Mouse (Mus musculus): ENCODE results near the gene Rerg.
"Not testable (repeated sequence)": the region's sequence is repeated elsewhere in the genome, so short reads cannot be mapped to it uniquely, and the experiment has no call there.

Gene Rerg

DNA sequence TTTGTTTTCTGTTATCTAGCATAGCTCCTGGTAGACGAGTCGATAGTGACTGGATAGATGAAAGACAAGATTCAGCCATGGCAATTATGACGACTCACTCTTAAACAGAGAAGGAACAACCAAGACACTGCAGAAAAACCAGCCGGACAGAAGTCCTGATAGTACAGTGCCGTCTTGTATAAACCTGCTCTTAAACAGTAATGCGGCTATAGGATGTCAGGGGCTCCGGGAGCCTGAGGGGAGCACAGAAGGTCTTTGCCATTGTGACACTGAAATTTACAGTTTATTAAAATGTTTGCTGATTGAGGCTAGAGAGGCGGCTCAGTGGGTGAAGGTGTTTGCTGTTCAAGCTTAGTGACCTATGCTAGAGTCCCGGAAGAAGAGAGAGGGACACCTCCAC, 98.8 kb downstream of the Rerg start:
- DNase-seq, result no peak

DNA sequence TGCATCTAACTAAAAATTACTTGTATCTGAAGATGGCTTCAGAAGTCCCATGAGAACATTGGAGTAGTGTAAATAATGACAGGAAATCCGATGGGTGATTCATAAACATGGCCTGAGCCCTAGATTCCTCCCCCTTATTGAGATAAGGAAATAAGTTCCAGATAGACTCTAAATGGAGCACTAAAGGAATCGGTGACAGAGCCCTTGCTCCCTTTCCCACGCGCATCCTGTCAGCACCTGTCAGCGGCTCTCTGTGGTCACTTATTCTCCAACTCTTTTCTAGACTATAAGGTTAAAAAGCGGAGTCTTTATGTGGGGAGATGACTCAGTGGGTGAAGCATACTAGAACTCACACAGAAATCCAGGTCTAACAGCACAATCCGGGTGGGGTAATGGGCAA, 104.8 kb downstream of the Rerg start:
- DNase-seq, result no peak

DNA sequence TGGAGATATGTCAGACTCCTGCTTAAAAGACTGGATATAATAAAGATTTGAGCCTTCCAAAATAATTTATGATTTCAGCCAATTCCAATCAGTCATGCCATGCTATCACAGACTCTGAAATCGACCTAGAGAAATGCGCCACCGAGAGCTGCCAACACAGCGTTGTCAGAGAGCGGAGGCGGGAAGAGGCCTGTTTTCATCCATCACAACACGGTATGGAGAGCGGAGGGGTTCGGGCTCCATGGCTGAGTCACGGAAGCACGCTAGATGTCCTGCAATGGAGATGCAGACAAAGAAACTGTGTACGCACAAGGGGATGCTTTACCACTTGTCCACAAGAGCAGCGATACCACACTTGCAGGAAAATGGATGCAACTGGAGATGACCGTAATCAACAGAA, 105.5 kb downstream of the Rerg start:
- peak; percentile 32 to 39 for DNase-seq

DNA sequence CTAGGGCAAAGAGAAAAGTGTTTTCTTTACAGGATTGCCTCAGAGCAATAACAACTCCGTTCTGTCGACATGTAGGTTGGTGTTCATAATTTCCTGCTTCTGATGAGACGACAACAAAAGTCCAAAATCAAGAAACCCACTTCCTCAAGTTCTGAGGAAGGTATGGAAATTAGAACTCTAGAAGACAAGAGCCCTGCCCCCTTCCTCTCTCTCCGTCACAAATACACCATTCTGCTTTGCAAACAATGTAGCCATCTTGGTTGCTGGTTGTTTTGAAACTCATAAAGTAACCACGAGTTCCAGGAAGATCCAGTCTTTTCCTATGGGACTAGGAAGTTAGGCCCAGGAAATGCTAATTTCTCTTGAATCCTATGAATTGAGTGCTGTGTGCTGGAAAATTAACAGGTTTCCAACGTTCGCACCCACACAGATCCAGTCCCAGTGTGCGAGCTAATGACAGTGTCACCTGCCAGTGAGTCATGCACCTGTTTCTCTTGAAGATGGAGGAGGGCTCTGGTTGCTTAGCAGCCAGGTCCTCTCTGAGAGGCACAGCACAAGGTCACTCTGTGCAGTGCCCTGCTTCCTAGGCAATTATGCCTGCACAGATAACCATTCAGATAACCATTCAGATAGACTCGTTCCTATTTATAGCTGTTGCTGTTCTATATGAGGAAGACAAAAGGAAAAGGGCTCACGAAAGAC, 106.9 kb downstream of the Rerg start:
- peak; percentile 36 to 54 for DNase-seq

DNA sequence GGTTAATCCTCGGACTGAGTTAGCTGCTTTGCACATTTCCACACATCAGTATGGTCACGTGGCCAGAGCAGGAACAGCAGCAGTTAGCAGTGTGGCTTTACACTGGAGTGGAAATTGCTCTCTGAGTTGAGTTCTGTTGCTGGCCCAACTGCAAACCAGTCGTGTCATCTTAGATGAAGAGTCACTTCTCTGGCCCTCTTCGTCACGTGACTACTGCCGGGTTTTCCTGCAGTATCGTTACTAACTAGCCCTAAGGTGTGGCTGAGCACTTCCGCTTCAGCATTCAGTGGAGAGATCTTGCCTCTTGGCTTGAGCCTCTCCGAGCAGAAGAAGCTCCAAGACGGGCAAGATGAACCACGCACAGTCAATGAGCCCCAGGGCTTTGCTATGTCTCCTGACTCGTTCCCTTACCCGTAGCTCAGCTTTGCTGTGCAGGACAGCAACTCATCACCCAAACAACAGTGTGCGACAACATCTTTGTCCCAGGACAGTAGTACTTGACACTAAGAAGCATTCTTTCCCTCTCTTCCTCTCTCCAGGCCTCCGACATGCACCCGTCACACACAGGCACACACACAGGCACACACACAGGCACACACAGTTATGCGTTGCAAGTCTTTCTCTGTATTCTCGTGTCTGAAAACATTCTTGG, 108.3 kb downstream of the Rerg start:
- no peak for DNase-seq

DNA sequence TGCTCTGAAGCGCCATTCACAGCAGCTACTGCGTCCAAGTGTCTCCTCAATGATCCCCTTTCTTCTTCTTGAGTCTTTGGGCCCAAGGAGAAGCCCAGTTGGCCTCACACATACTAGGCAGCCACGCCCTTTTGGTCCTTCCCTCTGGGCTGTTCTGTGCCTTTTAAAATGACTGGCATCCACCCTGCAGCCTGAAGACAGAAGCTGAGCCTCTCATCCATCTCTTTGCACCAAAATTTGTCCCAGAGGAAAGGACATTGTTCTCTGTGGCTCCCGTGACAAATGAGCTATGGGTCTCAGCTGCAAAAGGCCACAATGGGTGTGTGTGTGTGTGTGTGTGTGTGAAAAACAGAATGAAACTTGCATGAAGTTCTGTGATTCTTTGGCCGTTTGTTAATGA, 109.7 kb downstream of the Rerg start:
- DNase-seq, result no peak

DNA sequence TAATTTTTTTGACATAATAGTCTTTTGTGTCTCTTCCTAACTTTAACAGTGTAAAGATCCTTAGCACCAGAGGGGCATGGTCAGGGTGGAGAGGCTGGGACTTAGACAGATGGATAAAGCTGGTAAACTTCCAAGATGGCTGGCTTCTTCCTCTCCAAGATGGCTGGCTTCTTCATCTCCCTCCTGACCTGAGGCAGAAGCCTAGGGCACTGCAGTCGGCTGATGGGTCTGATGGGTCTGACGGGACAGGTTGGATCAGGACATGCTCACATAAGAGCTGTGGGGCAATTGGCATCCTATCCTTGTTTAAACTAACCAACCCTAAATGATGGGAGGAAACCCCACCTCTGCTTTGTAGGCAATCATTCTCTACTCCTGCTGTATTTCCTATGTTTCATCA, 112.0 kb downstream of the Rerg start:
- peak; percentile 55 to 65 for DNase-seq

DNA sequence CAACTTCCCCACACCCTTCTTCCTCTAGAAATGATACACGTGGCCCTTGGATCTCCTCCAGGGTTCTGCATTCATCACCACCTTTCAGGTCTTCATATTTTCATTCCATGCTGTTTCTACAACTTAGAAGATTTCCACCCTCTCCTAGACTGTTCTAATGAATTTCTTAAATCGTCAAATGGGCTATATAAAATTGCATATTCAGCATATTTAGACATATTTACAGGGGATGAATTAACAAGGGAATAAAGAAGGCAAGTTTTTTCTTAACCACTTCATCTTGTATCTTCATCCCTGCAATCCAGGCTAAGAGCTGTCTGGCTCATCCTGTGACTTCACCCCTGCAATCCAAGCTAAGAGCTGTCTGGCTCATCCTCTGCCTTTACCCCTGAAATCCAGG, 116.2 kb downstream of the Rerg start:
- no peak for DNase-seq

DNA sequence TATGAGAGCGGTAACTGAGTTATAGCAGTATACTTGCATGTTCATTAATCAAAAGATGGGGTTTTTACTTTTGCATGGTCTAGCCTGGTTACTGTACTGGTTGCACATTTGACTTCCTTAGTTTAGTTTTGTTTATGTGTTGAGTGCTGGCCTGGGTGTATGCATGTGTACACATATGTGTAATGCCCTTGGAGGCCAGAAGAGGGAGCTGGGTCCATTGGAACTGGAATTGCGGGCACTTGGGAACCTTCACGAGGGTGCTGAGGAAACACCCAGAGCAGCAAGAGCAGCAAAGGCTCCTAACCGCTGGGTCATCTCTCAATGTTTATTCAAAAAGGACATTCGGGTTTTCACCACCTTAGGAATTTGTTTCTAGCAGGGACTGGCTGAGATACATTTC, 116.8 kb downstream of the Rerg start:
- DNase-seq, result peak; percentile 65 to 69

DNA sequence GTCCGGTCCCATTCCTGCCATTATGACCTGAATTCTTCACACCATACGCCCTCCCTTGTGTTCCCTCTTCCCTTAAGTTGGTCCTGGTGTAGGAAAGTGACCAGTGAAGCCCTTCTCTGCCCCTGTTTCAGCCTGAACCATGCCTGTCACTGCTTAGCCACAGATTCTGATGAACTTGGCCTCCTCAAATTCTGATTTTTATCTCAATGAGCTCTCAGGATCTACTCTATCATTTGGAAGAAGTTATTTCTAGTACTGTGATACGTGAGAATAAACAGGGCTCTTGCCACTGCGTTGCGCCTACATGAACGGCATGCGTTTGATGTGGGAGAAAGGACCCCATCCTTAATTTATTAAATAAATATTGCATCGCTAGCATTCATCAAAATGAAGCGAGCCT, 117.3 kb downstream of the Rerg start:
- DNase-seq, result no peak

DNA sequence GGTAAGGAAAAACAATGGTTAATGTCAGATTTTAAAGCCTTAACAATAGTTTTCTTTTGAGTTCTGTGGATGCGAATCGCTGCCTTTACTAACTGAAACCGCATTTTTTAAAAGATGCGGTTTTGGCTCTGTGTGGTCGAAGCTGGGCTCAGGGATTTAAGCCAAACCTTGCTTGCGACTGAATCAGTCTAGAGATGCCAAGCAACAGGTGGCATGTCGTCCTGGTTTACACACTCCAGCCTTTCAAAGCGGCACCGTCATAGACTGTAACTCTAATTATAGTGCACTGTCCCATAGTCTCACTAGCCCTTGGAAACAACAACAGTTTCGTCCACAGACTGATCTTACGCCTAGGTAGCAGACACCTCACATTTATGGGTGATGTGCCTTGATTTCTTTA, 123.3 kb downstream of the Rerg start:
- DNase-seq, result peak; percentile 44 to 56

DNA sequence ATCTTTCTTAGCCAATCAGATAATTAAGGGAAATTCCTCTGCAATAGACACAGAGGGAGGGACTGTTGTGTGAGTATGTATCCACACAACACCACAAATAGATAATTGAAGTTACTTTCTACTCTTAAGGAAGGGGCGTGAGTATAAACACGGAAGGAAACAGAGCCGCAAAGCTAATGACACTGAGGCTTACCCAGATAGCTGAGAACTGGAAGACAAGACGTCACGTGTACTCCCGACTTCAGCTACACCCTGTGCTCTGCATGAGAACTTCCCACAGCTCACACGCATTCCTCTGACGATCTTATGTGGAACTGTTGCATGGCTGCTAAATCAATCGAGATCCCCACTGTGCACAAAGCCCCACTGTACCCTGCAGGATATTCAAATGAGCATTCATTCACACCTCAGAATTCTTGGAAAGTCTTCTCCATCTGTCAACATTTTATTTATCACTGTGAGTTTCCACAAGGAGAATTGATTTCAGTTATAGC, 125.2 kb downstream of the Rerg start:
- DNase-seq, result no peak

DNA sequence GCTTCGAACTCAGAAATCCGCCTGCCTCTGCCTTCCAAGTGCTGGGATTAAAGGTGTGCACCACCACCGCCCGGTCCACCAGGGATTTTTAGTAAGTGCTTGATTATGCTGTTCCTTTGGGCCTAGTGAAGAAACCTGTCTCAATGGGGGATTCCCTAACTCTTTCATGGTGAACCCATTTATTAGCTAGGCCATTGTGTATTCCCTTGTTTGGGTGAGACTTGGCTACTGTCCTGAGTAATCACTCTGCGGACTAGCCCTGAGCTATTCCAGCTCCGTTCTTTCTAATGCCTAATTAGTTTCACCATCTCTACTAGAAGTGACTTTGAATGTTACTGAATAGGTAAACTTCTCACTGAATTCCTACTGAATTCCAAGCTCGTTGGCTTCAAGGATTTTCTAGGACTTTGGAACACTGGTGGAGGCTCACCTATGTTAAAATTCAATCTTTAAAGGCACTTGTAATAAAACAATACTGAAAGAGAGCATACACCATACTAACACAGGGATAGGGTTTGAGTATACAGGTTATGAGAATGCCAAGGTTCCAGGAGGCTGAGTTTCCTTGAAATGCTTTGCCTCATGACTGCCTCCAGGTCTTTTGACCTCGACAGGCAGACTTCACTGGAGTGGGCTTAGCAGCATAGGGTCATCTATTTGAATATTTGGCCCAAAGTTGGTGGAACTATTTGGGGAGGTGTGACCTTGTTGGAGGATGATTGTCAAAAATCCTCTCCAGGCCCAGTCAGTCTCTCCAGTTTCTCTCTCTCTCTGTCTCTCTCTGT, 134.5 kb downstream of the Rerg start:
- DNase-seq, result not testable (repeated sequence)

DNA sequence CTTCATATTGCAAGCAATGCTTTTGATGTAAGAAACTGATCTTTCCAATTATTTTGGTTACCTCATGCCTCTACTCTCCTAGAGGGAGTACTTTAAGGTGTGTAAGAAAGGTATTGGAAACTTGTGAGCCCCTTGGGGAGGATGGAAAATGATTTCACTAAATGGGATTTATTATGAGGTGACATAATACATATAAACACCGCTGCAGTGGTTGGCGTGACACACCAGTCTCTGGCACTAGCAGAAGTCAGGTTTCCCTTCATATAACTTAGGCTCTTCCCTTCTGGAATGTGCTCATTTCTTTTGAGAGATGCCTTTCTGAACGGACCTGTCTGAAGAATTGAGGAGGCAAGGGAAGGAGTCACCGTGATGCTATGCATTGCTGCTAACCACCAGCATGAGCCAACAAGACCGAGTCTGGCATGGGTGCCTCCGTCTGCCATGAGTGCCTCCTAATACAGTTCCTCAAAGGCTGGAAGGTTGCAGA, 139.6 kb downstream of the Rerg start:
- no peak for DNase-seq

DNA sequence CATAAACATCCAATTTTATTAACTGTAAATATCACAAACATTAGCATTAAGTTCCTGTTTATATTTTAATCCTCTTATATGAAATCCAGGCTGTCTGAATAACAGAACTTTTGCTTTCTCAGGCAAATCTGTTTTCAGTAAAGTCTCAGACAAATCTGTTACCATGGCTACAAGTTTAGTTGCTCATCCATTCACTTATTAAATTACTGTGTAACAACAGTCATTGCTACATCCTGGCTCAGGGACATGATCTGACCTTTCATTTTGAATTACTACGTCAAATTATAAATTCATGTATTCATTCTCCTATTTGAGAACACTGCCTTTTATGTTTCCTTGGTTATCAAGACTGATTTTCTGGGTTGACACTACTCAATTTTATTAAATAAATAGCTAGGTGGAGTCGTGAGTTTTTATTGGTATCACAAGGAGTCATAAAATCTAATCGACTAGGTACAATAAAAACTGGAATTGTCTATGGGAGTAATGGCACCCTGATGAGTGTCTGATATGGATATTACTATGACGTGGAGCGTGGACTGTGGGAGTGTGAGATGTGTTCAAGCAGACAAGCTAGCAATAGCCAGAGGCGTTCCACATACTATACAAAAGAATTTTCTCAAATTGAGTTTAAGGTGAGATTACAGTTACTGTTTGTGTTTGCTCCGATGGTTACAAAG, 140.2 kb downstream of the Rerg start:
- DNase-seq, result no peak

DNA sequence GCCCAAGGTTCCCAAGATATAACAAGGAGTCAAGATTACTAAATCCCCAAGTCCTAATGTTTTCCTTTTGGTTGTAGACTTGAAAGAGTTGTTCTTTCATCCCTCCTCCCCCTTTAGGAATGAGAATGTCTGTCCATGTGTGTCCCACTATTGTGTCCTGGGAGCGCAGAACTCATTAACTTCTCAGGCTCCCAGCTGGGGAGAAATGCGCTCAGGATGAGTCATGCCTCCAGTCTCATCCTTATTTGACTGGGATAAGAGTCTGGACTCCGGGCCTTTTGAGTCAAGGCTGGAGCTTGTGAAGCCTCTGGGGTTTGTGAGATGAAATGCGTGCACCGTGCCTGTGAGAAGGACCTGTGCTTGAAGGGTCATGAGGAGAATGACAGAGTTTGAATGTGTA, 144.8 kb downstream of the Rerg start:
- no peak for DNase-seq

DNA sequence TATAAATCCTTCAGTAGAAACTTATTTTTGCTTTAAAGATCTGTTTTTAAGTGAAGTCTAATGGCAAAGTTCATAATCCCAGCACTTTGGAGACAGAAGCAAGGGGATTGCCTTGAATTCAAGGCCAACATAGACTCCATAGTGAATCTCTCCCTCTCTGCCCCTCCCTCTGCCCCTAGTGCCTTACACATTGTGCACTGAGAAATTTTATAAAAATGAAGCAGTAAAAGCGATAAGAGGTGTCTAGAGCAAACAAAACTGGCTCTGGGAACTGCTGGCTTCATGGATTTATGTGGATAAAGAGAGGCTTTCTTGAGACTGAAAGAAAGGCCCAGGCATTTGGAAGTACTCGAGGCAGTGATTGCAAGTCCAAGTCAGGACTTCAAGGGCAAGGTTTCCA, 145.8 kb downstream of the Rerg start:
- no peak for DNase-seq

DNA sequence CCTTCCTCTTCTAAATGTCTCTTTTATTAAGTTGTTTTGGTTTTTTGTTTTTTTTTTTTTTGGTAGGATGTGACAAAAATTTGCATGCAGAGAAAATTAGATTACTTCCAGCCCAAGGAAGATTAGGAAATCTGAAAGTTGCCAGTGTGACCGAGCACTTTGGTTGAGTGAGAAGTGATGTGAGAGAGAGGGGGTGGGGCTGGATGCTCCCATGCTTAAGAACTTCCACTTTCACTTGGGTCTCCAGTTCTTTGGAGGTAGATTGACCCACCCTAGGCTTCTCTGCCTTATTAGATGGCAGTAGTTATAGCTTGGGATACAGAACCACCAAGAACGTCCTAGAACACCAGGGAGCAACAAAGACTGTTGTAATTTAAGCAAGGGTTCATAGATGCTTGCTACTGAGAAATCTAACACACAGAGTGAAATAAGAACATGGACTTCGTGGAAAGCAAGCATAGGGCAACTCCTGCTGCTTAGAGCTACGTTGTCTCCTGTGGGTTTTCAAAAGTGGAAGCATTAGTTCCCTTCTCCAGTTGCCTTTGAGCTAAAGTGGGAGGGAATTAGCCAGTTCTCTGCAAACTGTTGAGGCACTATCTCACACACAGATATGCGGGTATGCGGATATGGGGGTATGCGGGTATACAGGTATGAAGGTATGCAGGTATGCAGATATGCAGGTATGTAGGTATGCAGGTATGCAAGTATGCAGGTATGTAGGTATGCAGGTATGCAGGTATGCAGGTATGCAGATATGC, 152.9 kb downstream of the Rerg start:
- no peak for DNase-seq

DNA sequence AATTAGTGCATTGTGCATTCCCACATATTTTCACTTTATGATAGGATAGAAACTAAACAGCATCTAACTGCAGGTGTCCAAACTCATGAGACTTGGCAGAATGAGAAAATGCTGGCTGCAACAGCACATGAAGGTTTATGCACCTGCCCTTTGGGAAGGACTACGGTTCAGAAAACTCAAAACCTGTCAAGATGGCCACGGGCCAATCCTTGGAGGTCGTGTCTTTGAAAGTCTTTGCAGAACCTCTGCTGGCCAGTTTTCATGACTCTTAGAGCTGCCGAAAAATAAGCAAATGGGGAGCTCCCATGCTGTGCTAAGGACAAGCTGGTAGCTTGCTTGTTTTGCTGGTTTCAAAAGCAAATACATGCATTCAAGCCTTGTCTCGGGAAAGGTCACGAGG, 156.0 kb downstream of the Rerg start:
- DNase-seq, result peak; percentile 81 to 82

DNA sequence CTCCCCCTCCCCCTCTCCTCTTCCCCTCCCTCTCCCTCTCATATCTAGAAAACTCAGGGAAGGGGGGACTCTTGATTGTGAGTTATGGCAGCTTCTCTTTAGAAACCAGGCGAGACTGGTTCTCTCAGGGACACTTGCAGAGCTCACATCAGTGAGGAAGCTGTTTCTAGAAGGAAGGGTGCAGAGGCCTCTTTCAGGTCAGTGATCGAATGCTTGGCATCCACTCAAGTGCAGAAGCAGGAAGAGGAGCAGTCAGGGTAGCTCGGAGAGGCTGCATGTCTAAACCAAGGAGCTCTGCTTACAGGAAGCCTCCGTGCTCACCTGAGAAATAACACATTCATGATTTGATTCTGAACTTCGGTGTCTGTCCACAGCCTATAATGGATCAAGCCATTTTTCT, 159.1 kb downstream of the Rerg start:
- no peak for DNase-seq
